Mouse (Mus musculus) myocyte (in vitro differentiated cells): ENCODE measurements around the gene Sh3pxd2b. TPM values are rescaled to one million over a fixed set of nuclear protein-coding genes. Genes with fewer than 3 reads are reported as not detected.
A peak's percentile ranks its signal among the peaks of the same experiment; 100 is the strongest.

Source experiments
- H3K27me3 ChIP-seq: one replicate; pipeline ENCODE4 v1.6.1; 2011; ENCODE audit not compliant: control insufficient read depth, insufficient read depth, insufficient read length
- H3K36me3 ChIP-seq: one replicate; pipeline ENCODE4 v1.6.1; 2011; ENCODE audit not compliant: control insufficient read depth, insufficient read depth
- H3K4me2 ChIP-seq: one replicate; pipeline ENCODE4 v1.6.1; 2011; ENCODE audit warnings: low read depth, control low read depth
- H3K4me3 ChIP-seq: one replicate; pipeline ENCODE4 v1.5.1; 2011; ENCODE audit warnings: mild to moderate bottlenecking, control low read depth, moderate library complexity
- H3K79me2 ChIP-seq: one replicate; pipeline ENCODE4 v1.6.1; 2011; ENCODE audit not compliant: control insufficient read depth, insufficient read depth
- H3ac ChIP-seq: one replicate; pipeline ENCODE4 v1.6.1; 2011; ENCODE audit not compliant: control insufficient read depth, insufficient read length
- CEBPB ChIP-seq: IDR thresholded peaks from 2 replicates; pipeline ENCODE4 v1.6.1; 2011; ENCODE audit warnings: mild to moderate bottlenecking, moderate library complexity; ENCODE audit not compliant: poor library complexity, insufficient read depth, severe bottlenecking
- E2F4 ChIP-seq: IDR thresholded peaks from one replicate; pipeline ENCODE4 v1.6.1; 2011; ENCODE audit warnings: mild to moderate bottlenecking, control low read depth, moderate library complexity; ENCODE audit not compliant: insufficient read depth
- MAX ChIP-seq: IDR thresholded peaks from one replicate; pipeline ENCODE4 v1.6.1; 2011; ENCODE audit warnings: low read depth, mild to moderate bottlenecking, control low read depth
- MYOD1 ChIP-seq, 3 experiments: IDR thresholded peaks; one replicate each; pipeline ENCODE4 v1.6.1; 2011; ENCODE audit warnings: control low read depth in 2 of 3, low read depth in 2 of 3, mild to moderate bottlenecking in 2 of 3, moderate library complexity in 1 of 3; ENCODE audit not compliant: insufficient read length in 2 of 3, control insufficient read depth in 1 of 3
- MYOG ChIP-seq, 3 experiments: IDR thresholded peaks; one replicate each; pipeline ENCODE4 v1.6.1; 2011; ENCODE audit warnings: control low read depth in 2 of 3, low read depth in 2 of 3, mild to moderate bottlenecking in 2 of 3; ENCODE audit not compliant: insufficient read length in 2 of 3, control insufficient read depth in 1 of 3, insufficient read depth in 1 of 3
- POLR2A ChIP-seq: IDR thresholded peaks from one replicate; pipeline ENCODE4 v1.6.1; 2011; ENCODE audit warnings: low read depth, mild to moderate bottlenecking, control low read depth, moderate library complexity; ENCODE audit not compliant: insufficient read length
- POLR2AphosphoS2 ChIP-seq: IDR thresholded peaks from one replicate; pipeline ENCODE4 v1.6.1; 2011; ENCODE audit warnings: low read depth, control low read depth; ENCODE audit not compliant: insufficient read length
- REST ChIP-seq: IDR thresholded peaks from one replicate; pipeline ENCODE4 v1.6.1; 2011; ENCODE audit warnings: mild to moderate bottlenecking, control low read depth, moderate library complexity; ENCODE audit not compliant: insufficient read depth, insufficient read length
- SRF ChIP-seq: IDR thresholded peaks from one replicate; pipeline ENCODE4 v1.6.1; 2011; ENCODE audit warnings: low read depth; ENCODE audit not compliant: control insufficient read depth, insufficient read length
- TCF12 ChIP-seq: IDR thresholded peaks from one replicate; pipeline ENCODE4 v1.6.1; 2011; ENCODE audit warnings: mild to moderate bottlenecking, control low read depth; ENCODE audit not compliant: poor library complexity, insufficient read depth, severe bottlenecking
- TCF3 ChIP-seq: IDR thresholded peaks from one replicate; pipeline ENCODE4 v1.6.1; 2011; ENCODE audit warnings: low read depth, control low read depth; ENCODE audit not compliant: insufficient read length
- USF1 ChIP-seq: IDR thresholded peaks from one replicate; pipeline ENCODE4 v1.6.1; 2011; ENCODE audit warnings: low read depth, mild to moderate bottlenecking, control low read depth, moderate library complexity
- polyA plus RNA-seq: library from polyadenylated mRNA; unstranded; fragments of >200 nt; fragmentation: generic; extraction: Trizol; gene quantifications from one replicate; pipeline ENCODE4 v1.2.1, GENCODE M21; 2012; ENCODE audit warnings: missing spikeins

The Sh3pxd2b gene
- polyA plus RNA-seq, 1 experiment, result 22.3 TPM

- H3K36me3 ChIP-seq, result peaks cover 27% of the 10 kb centered on the region
- no peaks in the 10 kb centered on the region for H3K27me3 ChIP-seq
- H3ac ChIP-seq, result no peak overlapping the region
- H3K4me3 ChIP-seq, result no peak overlapping the region
- H3K79me2 ChIP-seq, result peaks cover 1% of the 10 kb centered on the region
- TF ChIP-seq TCF12, result no peak
- TF ChIP-seq CEBPB, result peak; percentile 67; the same call in 1 of the 2 replicates
- peak overlapping the region; percentile 18 for H3K4me2 ChIP-seq
Observed at GRCm38 (mm10) chr11:32383341-32384134, 35.9 kb downstream of the Sh3pxd2b start.

DNA sequence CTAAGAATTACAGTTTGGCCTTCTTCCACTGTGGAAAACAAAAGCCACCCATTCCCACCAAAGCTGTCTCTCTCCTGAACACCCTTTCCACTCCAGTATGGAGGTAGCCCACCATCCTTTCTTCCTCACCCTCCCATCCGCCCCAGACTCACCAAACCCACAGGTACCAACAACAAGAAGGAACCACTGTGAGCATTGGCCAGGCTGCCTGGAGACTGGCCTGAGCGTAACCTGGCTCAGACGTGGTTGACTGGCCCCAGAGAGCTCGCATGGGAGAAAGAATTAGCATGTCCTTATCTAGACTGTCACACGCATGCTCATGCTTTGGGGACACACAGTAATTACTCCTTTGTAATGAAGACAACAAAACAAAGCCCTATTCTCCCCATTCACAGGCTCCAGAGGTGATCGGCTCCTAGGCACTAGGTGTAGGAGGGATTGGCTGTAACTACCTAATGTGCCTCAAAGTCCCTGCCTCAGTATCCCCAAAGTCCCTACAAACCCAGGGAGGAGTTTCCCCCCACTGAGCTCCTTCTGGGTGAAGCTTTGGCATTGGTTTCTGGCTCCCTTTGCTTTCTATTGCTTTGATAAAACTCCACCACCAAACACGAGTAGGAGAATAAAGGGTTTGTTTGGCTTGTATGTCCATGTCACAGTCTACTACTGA, 36.6 kb downstream of the Sh3pxd2b start:
- H3K4me2 ChIP-seq, result peak overlapping the region; percentile 18
- TF ChIP-seq MYOG (IDR thresholded peaks at IDR 0.05; ENCODE audit: control insufficient read depth in 1 of 3, insufficient read depth in 1 of 3, insufficient read length in 2 of 3, low read depth in 2 of 3) (no peak), USF1 (no peak)
- peaks cover 32% of the 10 kb centered on the region for H3K36me3 ChIP-seq
- no peak overlapping the region for H3K4me3 ChIP-seq
- no peaks in the 10 kb centered on the region for H3K79me2 ChIP-seq
- no peaks in the 10 kb centered on the region for H3K27me3 ChIP-seq
- no peak overlapping the region for H3ac ChIP-seq

DNA sequence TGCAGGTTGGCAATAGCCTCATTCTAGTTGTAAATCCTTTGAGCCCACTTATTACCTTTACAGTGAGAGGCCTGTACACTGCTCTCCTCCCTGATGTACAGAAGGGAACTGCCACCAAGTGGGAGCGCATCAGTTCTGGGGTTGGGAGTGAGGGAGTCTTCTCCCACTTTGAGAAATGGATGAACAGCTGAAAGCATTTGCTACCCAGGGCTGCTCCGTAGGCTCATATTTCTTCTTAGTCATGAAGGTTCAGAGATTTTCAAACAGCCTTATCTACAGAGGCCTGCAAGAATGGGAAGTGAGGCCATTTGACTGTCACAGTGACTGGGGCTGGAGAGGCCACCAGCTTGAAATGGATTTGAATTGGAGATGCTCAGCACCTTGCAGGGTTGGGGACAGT, 38.4 kb downstream of the Sh3pxd2b start:
- no peak overlapping the region for H3ac ChIP-seq
- peaks cover 42% of the 10 kb centered on the region for H3K36me3 ChIP-seq
- H3K4me2 ChIP-seq, result no peak overlapping the region
- no peak for TF ChIP-seq E2F4
- TF ChIP-seq MYOG (IDR thresholded peaks at IDR 0.05; ENCODE audit: control insufficient read depth in 1 of 3, insufficient read depth in 1 of 3, insufficient read length in 2 of 3, low read depth in 2 of 3), result peak in 1 of 3 experiments; percentile 61
- TF ChIP-seq MYOD1 (IDR thresholded peaks at IDR 0.05; ENCODE audit: control insufficient read depth in 1 of 3, insufficient read length in 2 of 3, low read depth in 2 of 3), result peak; percentile 55 to 69 (median 66)
- peak; percentile 26 for TF ChIP-seq TCF12
- no peak for TF ChIP-seq CEBPB
- no peak for TF ChIP-seq SRF
- H3K79me2 ChIP-seq, result no peaks in the 10 kb centered on the region
- no peak overlapping the region for H3K4me3 ChIP-seq
- no peaks in the 10 kb centered on the region for H3K27me3 ChIP-seq

DNA sequence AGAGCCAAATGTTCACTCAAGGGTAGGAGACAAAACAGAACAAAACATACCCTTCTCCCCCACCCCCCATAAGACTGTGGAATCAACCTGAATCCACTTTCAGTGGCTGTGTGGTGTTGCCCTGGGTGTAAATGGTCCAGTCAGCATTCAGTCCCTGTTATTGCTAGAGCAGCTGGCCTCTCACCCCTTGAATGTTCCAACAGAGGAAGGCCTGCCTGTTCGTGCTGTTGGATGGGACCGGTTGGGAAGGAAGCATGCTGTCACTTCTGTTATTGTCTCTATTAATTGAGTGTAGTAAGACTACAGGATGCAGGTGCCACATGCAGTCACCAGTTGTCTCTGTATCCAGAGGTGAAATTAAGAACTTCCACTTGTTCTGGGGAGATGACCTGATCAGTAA, 40.4 kb downstream of the Sh3pxd2b start:
- Histone ChIP-seq H3K79me2 (no peaks in the 10 kb centered on the region), H3K4me3 (no peak overlapping the region), H3K4me2 (no peak overlapping the region), H3K36me3 (peaks cover 23% of the 10 kb centered on the region), H3K27me3 (no peaks in the 10 kb centered on the region), H3ac (no peak overlapping the region)
- TF ChIP-seq POLR2A (no peak), MYOD1 (IDR thresholded peaks at IDR 0.05; ENCODE audit: control insufficient read depth in 1 of 3, insufficient read length in 2 of 3, low read depth in 2 of 3) (no peak), SRF (no peak), MYOG (IDR thresholded peaks at IDR 0.05; ENCODE audit: control insufficient read depth in 1 of 3, insufficient read depth in 1 of 3, insufficient read length in 2 of 3, low read depth in 2 of 3) (no peak), USF1 (no peak), TCF12 (no peak), E2F4 (no peak), CEBPB (no peak), MAX (no peak), TCF3 (no peak), POLR2AphosphoS2 (no peak), REST (no peak)

- H3K79me2 ChIP-seq, result no peaks in the 10 kb centered on the region
- peaks cover 36% of the 10 kb centered on the region for H3K36me3 ChIP-seq
- no peaks in the 10 kb centered on the region for H3K27me3 ChIP-seq
- no peak overlapping the region for H3K4me3 ChIP-seq
- H3ac ChIP-seq, result no peak overlapping the region
- no peak overlapping the region for H3K4me2 ChIP-seq
- TF ChIP-seq E2F4, result no peak
- no peak for TF ChIP-seq CEBPB
- no peak for TF ChIP-seq TCF3
- no peak for TF ChIP-seq REST
- no peak for TF ChIP-seq SRF
- no peak for TF ChIP-seq USF1
- TF ChIP-seq POLR2AphosphoS2, result no peak
- peak; percentile 22 for TF ChIP-seq TCF12
- TF ChIP-seq MYOD1 (IDR thresholded peaks at IDR 0.05; ENCODE audit: control insufficient read depth in 1 of 3, insufficient read length in 2 of 3, low read depth in 2 of 3), result peak; percentile 17 to 79 (median 29)
- no peak for TF ChIP-seq POLR2A
- peak; percentile 21 to 86 (median 79) for TF ChIP-seq MYOG (IDR thresholded peaks at IDR 0.05; ENCODE audit: control insufficient read depth in 1 of 3, insufficient read depth in 1 of 3, insufficient read length in 2 of 3, low read depth in 2 of 3)
- no peak for TF ChIP-seq MAX
Observed at GRCm38 (mm10) chr11:32393095-32393494, 45.5 kb downstream of the Sh3pxd2b start.
